Mouse (Mus musculus) kidney, postnatal 10 days (tissue): ENCODE results near the gene Cdc45.
"Not testable (repeated sequence)": the region's sequence is repeated elsewhere in the genome, so short reads cannot be mapped to it uniquely, and the experiment has no call there.

Source experiments
- DNase-seq: peaks from one replicate; pipeline ENCODE4 v3.0.0; 2021; ENCODE audit warnings: mixed read lengths

Cdc45 gene

GRCm38 (mm10) chr16:18811468-18812384 is at the start of gene Cdc45, which contains the start of gene Ufd1:
Gene Cdc45 (minus strand): TSS chr16:18811987.
Gene Ufd1 (plus strand): TSS chr16:18811779.
- DNase-seq, result peak; percentile 95

GRCm38 (mm10) chr16:18860186-18860585 is 48.4 kb upstream of the Cdc45 start:
- DNase-seq, result no peak

DNA sequence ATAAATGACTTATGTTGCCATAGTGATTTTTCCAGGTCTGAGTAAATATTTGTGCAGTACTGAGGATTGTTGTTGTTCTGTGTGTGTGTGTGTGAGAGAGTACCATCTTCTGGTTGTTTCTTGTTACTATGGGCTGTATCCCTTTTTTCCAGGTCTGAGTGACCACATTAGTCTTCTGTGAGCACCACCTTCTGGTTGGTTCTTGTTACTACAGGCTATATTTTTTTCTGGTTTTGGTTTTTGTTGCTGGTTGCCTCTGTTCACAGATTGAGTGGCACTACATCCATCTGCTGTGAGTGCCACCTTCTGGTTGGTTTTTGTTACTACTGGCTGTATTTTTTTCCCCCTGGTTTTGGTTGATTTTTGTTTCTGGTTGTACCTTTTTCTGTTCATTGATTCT is 46.8 kb upstream of the Cdc45 start:
- DNase-seq, result peak; percentile 16

DNA sequence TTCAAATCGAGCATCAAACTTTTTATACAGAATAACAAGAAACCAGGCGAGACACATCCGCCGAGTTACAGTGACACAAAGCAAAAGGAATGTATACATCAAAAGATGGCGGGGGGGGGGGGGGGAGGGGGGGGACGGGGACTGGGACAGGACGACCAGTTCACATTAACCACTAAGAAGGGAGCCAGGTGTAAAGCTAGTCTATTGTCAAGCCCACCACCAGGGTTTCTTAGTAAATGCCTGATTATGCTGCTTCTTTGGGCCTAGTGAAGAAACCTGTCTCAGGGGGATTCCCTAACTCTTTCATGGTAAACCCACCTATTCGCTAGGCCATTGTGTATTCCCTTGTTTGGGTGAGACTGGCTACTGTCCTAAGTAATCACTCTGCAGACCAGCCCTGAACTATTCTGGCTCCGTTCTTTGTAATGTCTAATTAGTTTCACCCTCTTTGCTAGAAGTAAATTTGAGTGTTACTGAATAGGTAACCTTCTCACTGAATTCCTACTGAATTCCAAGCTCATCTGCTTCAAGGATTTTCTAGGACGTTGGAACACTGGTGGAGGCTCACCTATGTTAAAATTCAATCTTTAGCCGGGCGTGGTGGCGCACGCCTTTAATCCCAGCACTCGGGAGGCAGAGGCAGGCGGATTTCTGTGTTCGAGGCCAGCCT is 37.9 kb upstream of the Cdc45 start:
- not testable (repeated sequence) for DNase-seq

DNA sequence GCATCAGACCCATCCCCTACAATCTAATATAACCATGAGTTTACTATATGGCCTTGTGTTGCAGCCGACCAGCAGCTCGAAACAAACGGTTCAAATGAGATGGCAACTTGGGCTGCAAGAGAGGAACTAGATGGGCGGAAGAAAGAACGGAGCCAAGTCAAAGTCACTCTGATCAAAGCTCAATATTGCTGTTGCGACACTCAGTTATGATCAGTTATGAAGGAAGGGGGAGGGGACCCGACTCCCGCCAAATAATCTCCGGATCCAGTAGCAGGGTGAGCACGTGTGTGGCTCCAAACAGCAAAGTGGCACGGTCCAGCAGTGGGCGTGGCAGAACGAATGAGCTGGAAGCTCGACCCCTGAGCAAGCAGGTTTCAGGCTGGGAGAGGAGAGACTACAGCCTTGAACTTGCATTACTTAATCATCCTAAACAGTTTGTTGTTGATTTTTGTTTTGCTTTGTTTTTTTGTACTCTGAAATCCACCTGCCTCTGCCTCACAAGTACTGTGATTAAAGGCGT is 34.6 kb upstream of the Cdc45 start:
- no peak for DNase-seq

- DNase-seq, result no peak
These were observed 26.6 kb upstream of the Cdc45 start for GRCm38 (mm10) chr16:18838346-18838745.

- peak; percentile 97 for DNase-seq
These were observed 24.9 kb upstream of the Cdc45 start, which contains the start of the genes 2510002D24Rik and Gm28539 for GRCm38 (mm10) chr16:18836468-18837208. Gene 2510002D24Rik (plus strand): TSS chr16:18836578. Gene Gm28539 (plus strand): TSS chr16:18836584.

DNA sequence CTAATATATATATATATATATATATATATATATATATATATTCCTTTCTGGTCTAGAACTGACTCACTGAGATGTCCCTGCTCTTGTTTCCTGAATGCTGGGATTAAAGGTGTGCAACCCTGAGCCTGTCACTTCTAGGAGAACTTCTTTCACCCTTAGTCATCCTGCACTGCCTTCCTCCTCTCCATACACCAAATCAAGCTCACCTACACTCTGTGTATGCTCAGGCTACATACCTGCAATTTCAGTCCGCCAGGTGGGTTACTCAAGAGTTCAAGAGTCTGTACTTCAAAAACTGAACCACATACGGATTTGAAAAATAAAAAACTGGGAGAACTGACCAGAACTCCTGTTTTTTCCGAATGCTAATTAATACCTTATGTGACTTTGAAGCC is 24.3 kb upstream of the Cdc45 start:
- peak; percentile 12 for DNase-seq

DNA sequence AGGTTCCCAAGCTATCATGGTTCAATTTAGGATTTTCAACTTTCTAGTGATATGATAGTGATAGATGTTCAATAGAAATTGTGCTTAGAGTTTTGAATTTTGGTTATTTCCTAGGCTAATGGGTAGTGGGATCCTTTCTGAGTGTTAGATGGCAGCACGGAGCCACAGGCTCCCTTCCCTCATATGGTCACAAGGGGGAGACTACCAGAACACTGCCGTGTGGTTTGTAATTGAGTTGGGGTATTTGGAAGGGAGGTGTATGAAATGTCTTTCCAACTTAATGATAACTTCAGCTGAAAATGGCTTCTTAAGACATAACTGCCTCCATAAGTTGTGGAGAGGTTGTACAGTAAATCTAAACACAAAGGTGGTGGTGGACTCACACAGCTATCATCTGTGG is 21.7 kb upstream of the Cdc45 start:
- no peak for DNase-seq

DNA sequence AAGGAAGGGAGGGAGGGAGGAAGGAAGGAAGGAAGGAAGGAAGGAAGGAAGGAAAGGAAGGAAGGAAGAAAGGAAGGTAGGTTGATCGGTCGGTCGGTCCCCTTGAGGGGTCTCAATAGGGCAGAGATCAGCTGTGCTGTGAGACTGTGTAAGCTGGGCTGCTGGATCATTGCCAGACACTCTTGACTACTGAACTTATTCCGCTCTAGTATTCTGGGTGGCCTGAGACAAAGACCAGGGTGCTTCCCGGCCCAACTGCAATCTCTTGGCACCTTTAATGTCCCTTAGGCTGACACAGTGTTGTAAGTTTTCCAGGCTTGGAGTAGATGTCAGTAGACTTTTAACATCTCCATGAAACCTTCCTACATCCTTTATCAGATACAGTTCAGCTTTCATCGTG is 17.3 kb upstream of the Cdc45 start:
- peak; percentile 39 for DNase-seq

GRCm38 (mm10) chr16:18828630-18829029 is 16.8 kb upstream of the Cdc45 start:
- peak; percentile 31 for DNase-seq

DNA sequence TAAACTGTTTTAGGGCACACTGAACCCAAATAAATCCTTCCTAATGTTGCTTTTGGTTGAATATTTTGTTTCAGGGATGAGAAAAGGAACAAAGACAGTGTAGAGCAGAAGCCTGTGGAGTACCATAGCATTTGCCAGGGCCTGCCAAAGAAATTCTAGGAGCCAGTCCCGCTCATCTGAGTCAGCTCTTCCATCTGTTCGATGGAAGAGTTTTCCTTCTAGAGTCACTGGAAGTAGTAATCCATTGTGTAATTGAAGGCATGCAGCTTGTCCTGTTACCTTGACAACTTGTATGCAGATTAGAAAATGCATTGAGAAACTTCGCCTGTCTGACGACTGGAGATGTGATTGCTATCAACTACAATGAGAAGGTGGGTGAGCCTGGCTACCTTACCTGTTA is 11.1 kb upstream of the Cdc45 start:
- DNase-seq, result no peak

- no peak for DNase-seq
These were observed 10.6 kb upstream of the Cdc45 start for GRCm38 (mm10) chr16:18822356-18822755.

DNA sequence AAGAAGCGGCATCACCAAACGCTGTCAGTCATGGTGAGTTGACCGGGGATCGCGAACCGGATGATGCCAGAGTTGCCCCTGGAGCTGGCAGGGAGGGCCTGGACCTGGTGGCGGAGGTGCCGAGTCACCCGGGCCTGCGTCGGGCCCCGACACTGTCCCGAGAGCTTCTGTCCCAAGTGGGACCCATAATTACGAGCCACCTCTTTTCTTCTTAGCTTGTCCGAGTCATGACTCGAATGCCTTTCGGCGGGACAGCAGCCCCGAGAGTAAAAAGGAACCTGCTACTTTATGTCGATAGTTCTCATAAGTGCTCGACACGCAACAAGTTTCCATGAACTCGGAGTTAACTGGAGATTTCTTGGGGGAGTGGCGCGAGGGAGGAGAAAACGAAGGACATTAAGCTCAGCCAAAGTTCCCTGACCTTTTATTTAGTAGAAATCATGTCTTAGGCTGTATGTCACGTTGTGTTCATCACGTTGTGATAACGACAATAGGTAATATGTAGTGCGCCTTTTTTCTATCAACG is 661 bp upstream of the Cdc45 start:
- no peak for DNase-seq

DNA sequence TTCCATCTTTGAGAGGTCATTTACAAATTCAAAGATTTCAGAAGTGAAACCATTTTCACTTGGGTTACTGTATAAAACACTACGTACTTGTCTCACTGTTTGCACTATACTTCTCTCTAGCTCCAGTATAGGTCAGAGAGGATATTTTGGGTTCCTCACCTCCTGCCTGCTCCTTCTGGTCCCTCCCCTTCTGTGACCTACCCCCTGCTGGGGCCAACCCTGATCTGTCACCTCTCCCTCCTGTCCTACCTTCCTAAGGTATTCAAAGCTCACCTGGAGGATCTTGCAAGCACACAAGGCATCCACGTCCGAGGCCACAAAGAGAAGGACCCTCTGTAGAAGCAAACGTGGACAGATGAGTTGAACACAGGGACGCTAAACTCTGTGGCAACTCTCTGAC is 755 bp downstream of the Cdc45 start:
- DNase-seq, result no peak

DNA sequence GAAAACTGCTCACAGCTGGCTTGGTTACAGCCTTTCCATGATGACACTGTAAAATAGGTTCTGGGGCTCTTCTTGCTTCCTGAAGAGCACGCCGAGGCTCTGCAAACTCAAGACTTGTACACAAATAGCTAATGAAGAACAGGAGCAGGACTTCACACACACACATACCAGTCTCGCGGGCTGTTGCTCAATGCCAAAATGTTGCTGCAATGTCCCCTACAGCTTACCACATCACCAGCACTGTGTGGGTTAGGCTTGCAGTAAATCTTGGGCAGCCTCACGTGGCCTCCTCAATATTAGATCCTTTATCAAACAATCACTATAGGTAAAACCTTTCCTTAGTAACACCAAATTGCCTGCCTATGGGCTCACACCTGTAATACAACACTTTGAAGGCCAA is 2.8 kb downstream of the Cdc45 start:
- DNase-seq, result no peak

DNA sequence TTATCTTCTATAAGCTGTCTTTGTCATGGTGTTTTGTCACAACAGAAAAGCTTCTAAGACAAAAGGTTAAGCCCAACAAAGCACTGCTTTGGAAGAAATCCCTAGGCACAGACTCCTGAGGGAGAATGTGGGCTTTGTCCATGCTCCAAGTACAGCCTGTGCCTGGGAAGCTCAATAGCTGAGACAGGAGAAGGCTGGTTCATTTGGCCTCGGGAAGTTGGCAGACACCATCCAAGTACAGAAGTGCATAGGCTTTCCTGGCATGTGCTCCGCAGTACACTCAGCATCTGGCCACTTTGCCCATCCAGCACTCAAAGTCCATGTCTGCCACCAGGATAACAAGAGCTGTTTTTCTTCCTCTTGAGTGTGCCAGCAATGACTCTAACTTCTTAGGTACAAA is 6.0 kb downstream of the Cdc45 start:
- no peak for DNase-seq

DNA sequence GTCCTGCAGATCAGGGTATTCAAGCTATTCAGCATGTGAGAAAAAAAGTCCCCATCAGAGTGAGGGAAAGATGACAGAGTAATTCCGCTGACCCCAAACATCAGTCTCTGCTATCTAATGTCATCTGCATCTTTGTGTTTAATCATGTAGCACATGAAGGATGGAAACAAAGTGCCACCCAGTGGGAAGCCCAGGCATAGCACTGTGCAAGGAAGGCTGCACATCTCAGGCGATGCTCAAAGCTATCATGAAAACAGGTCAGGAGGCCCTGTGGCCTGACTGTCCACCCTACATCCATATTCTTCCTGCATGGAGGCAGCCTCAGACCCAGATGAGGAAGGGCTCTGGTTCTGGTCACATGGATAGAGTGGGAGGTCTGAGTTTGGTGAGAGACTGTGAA is 12.9 kb downstream of the Cdc45 start:
- DNase-seq, result peak; percentile 77

DNA sequence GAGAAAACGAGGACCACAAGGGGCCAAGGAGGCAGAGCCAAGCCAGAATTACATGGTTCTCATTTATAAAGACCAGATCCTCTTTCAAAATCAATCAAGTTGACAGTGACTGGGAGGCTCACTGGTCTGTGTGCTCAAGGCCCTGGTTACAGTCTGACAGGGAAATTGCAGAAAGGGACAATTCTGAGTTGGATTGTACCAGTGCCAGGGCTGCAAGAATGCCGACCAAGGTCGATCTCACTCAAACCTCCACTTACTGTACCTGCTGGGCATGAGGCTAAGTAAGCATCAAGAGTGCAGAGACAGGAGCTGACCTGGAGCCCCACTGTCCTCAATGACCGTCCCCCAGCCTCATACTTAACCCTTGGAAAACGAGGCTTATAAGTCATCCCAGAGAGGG is 13.6 kb downstream of the Cdc45 start:
- no peak for DNase-seq

DNA sequence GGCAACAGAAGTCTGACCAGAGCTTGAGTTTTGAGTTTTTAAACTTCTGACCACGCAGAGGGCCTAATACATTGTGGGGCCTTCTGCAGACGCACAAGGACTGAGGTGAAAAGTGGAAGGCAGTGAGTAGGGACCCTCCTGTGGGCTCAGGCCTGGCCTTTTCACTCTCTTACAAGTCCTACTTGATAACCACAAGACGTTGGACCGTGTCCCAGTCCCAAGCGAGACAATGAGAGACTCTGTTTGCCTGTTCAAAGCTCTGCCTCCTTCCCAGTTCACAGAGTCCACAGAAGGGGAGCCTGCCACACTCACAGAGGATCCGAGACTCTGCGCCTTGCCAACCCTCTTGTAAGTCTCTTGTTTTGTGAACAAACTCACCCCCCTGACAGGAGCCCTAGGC is 15.1 kb downstream of the Cdc45 start:
- no peak for DNase-seq

- DNase-seq, result no peak
These were observed 16.4 kb downstream of the Cdc45 start for GRCm38 (mm10) chr16:18795223-18795899.
